Mouse (Mus musculus): ENCODE measurements at regions not wholly inside any gene's neighbourhood (a gene's known extent, or its start where the extent isn't known, plus 50 kb on each side); places are given as distances from the start of the nearest gene placed in this dataset.

GRCm38 (mm10) chr3:50912980-50913518, 311.2 kb upstream of the Noct start:
- Histone ChIP-seq H3K4me2 (ENCODE audit: low read depth, low read length) (no peak overlapping the region), H3K27ac (replicated peaks; ENCODE audit: low read depth, low read length) (no peak overlapping the region), H3K36me3 (ENCODE audit: control insufficient read depth, insufficient read depth, low read length) (no peaks in the 10 kb centered on the region), H3K9ac (ENCODE audit: low read depth, low read length) (no peak overlapping the region), H3K9me3 (ENCODE audit: control insufficient read depth, low read length) (no peaks in the 10 kb centered on the region), H3K4me3 (ENCODE audit: low read depth, low read length) (no peak overlapping the region), H3K4me1 (ENCODE audit: control insufficient read depth, insufficient read depth, low read length) (no peaks in the 10 kb centered on the region), H3K27me3 (replicated peaks; ENCODE audit: control insufficient read depth, insufficient read depth, low read length) (no peaks in the 10 kb centered on the region)
- WGBS: 82% methylated on average over 4 of the region's 5 CpGs
- no peak for DNase-seq (ENCODE audit: low spot score)
- no peak for ATAC-seq (ENCODE audit: low read depth)

GRCm38 (mm10) chr3:50914866-50915365, 309.3 kb upstream of the Noct start:
- Histone ChIP-seq H3K9me3 (ENCODE audit: control insufficient read depth, low read length) (no peaks in the 10 kb centered on the region), H3K27me3 (replicated peaks; ENCODE audit: control insufficient read depth, insufficient read depth, low read length) (no peaks in the 10 kb centered on the region), H3K27ac (replicated peaks; ENCODE audit: low read depth, low read length) (no peak overlapping the region), H3K9ac (ENCODE audit: low read depth, low read length) (no peak overlapping the region), H3K4me3 (ENCODE audit: low read depth, low read length) (no peak overlapping the region), H3K4me2 (ENCODE audit: low read depth, low read length) (no peak overlapping the region), H3K36me3 (ENCODE audit: control insufficient read depth, insufficient read depth, low read length) (no peaks in the 10 kb centered on the region), H3K4me1 (ENCODE audit: control insufficient read depth, insufficient read depth, low read length) (no peaks in the 10 kb centered on the region)
- ATAC-seq (ENCODE audit: low read depth) (no peak), DNase-seq (ENCODE audit: low spot score) (no peak)
- WGBS: 74% methylated on average over 14 of the region's 14 CpGs

GRCm38 (mm10) chr3:50916305-50916854, 307.9 kb upstream of the Noct start:
- no peak for DNase-seq (ENCODE audit: low spot score)
- Histone ChIP-seq H3K9me3 (ENCODE audit: control insufficient read depth, low read length) (no peaks in the 10 kb centered on the region), H3K36me3 (ENCODE audit: control insufficient read depth, insufficient read depth, low read length) (no peaks in the 10 kb centered on the region), H3K27me3 (replicated peaks; ENCODE audit: control insufficient read depth, insufficient read depth, low read length) (no peaks in the 10 kb centered on the region), H3K9ac (ENCODE audit: low read depth, low read length) (no peak overlapping the region), H3K27ac (replicated peaks; ENCODE audit: low read depth, low read length) (no peak overlapping the region), H3K4me2 (ENCODE audit: low read depth, low read length) (no peak overlapping the region), H3K4me1 (ENCODE audit: control insufficient read depth, insufficient read depth, low read length) (no peaks in the 10 kb centered on the region), H3K4me3 (ENCODE audit: low read depth, low read length) (no peak overlapping the region)
- 77% methylated on average over 5 of the region's 5 CpGs for WGBS
- no peak for ATAC-seq (ENCODE audit: low read depth)

- no peaks in the 10 kb centered on the region for H3K36me3 ChIP-seq (ENCODE audit: control insufficient read depth, insufficient read depth, low read length)
- no peaks in the 10 kb centered on the region for H3K27me3 ChIP-seq (replicated peaks; ENCODE audit: control insufficient read depth, insufficient read depth, low read length)
- DNase-seq (ENCODE audit: low spot score): no peak
- no peak for ATAC-seq (ENCODE audit: low read depth)
- H3K9ac ChIP-seq (ENCODE audit: low read depth, low read length): no peak overlapping the region
- H3K9me3 ChIP-seq (ENCODE audit: control insufficient read depth, low read length): 0 out of 2 replicates have a peak, but pooled peaks cover 3% of the 10 kb centered on the region
- no peak overlapping the region for H3K27ac ChIP-seq (replicated peaks; ENCODE audit: low read depth, low read length)
- H3K4me2 ChIP-seq (ENCODE audit: low read depth, low read length): no peak overlapping the region
- H3K4me3 ChIP-seq (ENCODE audit: low read depth, low read length): no peak overlapping the region
- peaks cover 4% of the 10 kb centered on the region; the same call in 1 of the 2 replicates for H3K4me1 ChIP-seq (ENCODE audit: control insufficient read depth, insufficient read depth, low read length)
- 91% methylated on average over 10 of the region's 10 CpGs for WGBS
Observed at GRCm38 (mm10) chr3:50922347-50922746, 301.9 kb upstream of the Noct start.

GRCm38 (mm10) chr3:50922832-50923231, 301.4 kb upstream of the Noct start:
- Histone ChIP-seq H3K9me3 (ENCODE audit: control insufficient read depth, low read length) (0 out of 2 replicates have a peak, but pooled peaks cover 3% of the 10 kb centered on the region), H3K9ac (ENCODE audit: low read depth, low read length) (no peak overlapping the region), H3K4me1 (ENCODE audit: control insufficient read depth, insufficient read depth, low read length) (peaks cover 4% of the 10 kb centered on the region; the same call in 1 of the 2 replicates), H3K36me3 (ENCODE audit: control insufficient read depth, insufficient read depth, low read length) (no peaks in the 10 kb centered on the region), H3K27me3 (replicated peaks; ENCODE audit: control insufficient read depth, insufficient read depth, low read length) (no peaks in the 10 kb centered on the region), H3K27ac (replicated peaks; ENCODE audit: low read depth, low read length) (no peak overlapping the region), H3K4me2 (ENCODE audit: low read depth, low read length) (no peak overlapping the region), H3K4me3 (ENCODE audit: low read depth, low read length) (no peak overlapping the region)
- ATAC-seq (ENCODE audit: low read depth): no peak
- 70% methylated on average over 5 of the region's 5 CpGs for WGBS
- no peak for DNase-seq (ENCODE audit: low spot score)

GRCm38 (mm10) chr3:50923327-50923726, 300.9 kb upstream of the Noct start:
- 0 out of 2 replicates have a peak, but pooled peaks cover 3% of the 10 kb centered on the region for H3K9me3 ChIP-seq (ENCODE audit: control insufficient read depth, low read length)
- no peaks in the 10 kb centered on the region for H3K36me3 ChIP-seq (ENCODE audit: control insufficient read depth, insufficient read depth, low read length)
- WGBS: 92% methylated on average over 7 of the region's 7 CpGs
- ATAC-seq (ENCODE audit: low read depth): no peak
- H3K4me2 ChIP-seq (ENCODE audit: low read depth, low read length): no peak overlapping the region
- no peak overlapping the region for H3K9ac ChIP-seq (ENCODE audit: low read depth, low read length)
- H3K4me1 ChIP-seq (ENCODE audit: control insufficient read depth, insufficient read depth, low read length): peaks cover 4% of the 10 kb centered on the region; the same call in 1 of the 2 replicates
- H3K4me3 ChIP-seq (ENCODE audit: low read depth, low read length): no peak overlapping the region
- DNase-seq (ENCODE audit: low spot score): no peak
- H3K27me3 ChIP-seq (replicated peaks; ENCODE audit: control insufficient read depth, insufficient read depth, low read length): no peaks in the 10 kb centered on the region
- H3K27ac ChIP-seq (replicated peaks; ENCODE audit: low read depth, low read length): no peak overlapping the region

- H3K9ac ChIP-seq (ENCODE audit: low read depth, low read length): no peak overlapping the region
- H3K4me3 ChIP-seq (ENCODE audit: low read depth, low read length): no peak overlapping the region
- H3K9me3 ChIP-seq (ENCODE audit: control insufficient read depth, low read length): no peaks in the 10 kb centered on the region
- H3K4me2 ChIP-seq (ENCODE audit: low read depth, low read length): no peak overlapping the region
- H3K27ac ChIP-seq (replicated peaks; ENCODE audit: low read depth, low read length): no peak overlapping the region
- H3K4me1 ChIP-seq (ENCODE audit: control insufficient read depth, insufficient read depth, low read length): peaks cover 4% of the 10 kb centered on the region; the same call in 1 of the 2 replicates
- WGBS: 89% methylated on average over 4 of the region's 4 CpGs
- DNase-seq (ENCODE audit: low spot score): no peak
- H3K27me3 ChIP-seq (replicated peaks; ENCODE audit: control insufficient read depth, insufficient read depth, low read length): no peaks in the 10 kb centered on the region
- no peak for ATAC-seq (ENCODE audit: low read depth)
- H3K36me3 ChIP-seq (ENCODE audit: control insufficient read depth, insufficient read depth, low read length): no peaks in the 10 kb centered on the region
Observed at GRCm38 (mm10) chr3:50927318-50927717, 296.9 kb upstream of the Noct start.

GRCm38 (mm10) chr3:50929013-50929412, 295.2 kb upstream of the Noct start:
- Histone ChIP-seq H3K27me3 (replicated peaks; ENCODE audit: control insufficient read depth, insufficient read depth, low read length) (no peaks in the 10 kb centered on the region), H3K4me3 (ENCODE audit: low read depth, low read length) (no peak overlapping the region), H3K27ac (replicated peaks; ENCODE audit: low read depth, low read length) (no peak overlapping the region), H3K4me2 (ENCODE audit: low read depth, low read length) (no peak overlapping the region), H3K36me3 (ENCODE audit: control insufficient read depth, insufficient read depth, low read length) (no peaks in the 10 kb centered on the region), H3K9ac (ENCODE audit: low read depth, low read length) (no peak overlapping the region), H3K4me1 (ENCODE audit: control insufficient read depth, insufficient read depth, low read length) (peaks cover 4% of the 10 kb centered on the region; the same call in 1 of the 2 replicates), H3K9me3 (ENCODE audit: control insufficient read depth, low read length) (no peaks in the 10 kb centered on the region)
- DNase-seq (ENCODE audit: low spot score) (peak; percentile 39), ATAC-seq (ENCODE audit: low read depth) (no peak)
- WGBS: 74% methylated on average over 1 of the region's 1 CpGs

Measured in embryonic facial prominence, embryonic 14.5 days (tissue).